In genomic region chr8:3645804-3646203, GRCm38 (mm10) we compare ENCODE assay signal across 8 mouse cellular contexts. TPM values are rescaled to one million over a fixed set of nuclear protein-coding genes. Genes with fewer than 3 reads are reported as not detected.
DNase-seq lines count a peak whose midpoint lies in the region; ATAC-seq and TF ChIP-seq lines count a peak whose summit lies in the region.

No protein-coding gene starts in this region.

- H3K4me1 ChIP-seq in limb, embryonic 14.5 days (ENCODE audit: control insufficient read depth, insufficient read depth, low read length) = no peaks in the 10 kb centered on the region
- H3K4me1 ChIP-seq in limb, embryonic 10.5 days = peaks cover 2% of the 10 kb centered on the region; the same call in 1 of the 2 replicates
- H3K4me1 ChIP-seq in embryonic facial prominence, embryonic 14.5 days (ENCODE audit: control insufficient read depth, insufficient read depth, low read length) = no peaks in the 10 kb centered on the region
- H3K4me1 ChIP-seq in liver, embryonic 13.5 days (replicated peaks) = peaks cover 11% of the 10 kb centered on the region
- peaks cover 2% of the 10 kb centered on the region; the same call in 1 of the 2 replicates for H3K4me1 ChIP-seq in small intestine, adult 2 months (ENCODE audit: control insufficient read depth, insufficient read depth, insufficient read length, low read length)
- no peaks in the 10 kb centered on the region for H3K4me1 ChIP-seq in forebrain, embryonic 12.5 days

- peak; percentile 33 for DNase-seq in limb, embryonic 14.5 days (ENCODE audit: low spot score)
- DNase-seq in limb, embryonic 10.5 days (ENCODE audit: low spot score) = no peak
- peak; percentile 42 for DNase-seq in T-cell, adult 2 months (ENCODE audit: low spot score)
- DNase-seq in embryonic facial prominence, embryonic 14.5 days (ENCODE audit: low spot score) = peak; percentile 47
- DNase-seq in liver, embryonic 13.5 days = peak; percentile 62
- no peak for DNase-seq in left cerebral cortex, adult 18-20 months (ENCODE audit: low spot score in 2 of 2)

- no peak overlapping the region for H3K4me3 ChIP-seq in limb, embryonic 14.5 days (replicated peaks; ENCODE audit: low read length)
- no peak overlapping the region for H3K4me3 ChIP-seq in limb, embryonic 10.5 days
- no peak overlapping the region for H3K4me3 ChIP-seq in embryonic facial prominence, embryonic 14.5 days (ENCODE audit: low read depth, low read length)
- no peak overlapping the region for H3K4me3 ChIP-seq in liver, embryonic 13.5 days (replicated peaks)
- H3K4me3 ChIP-seq in small intestine, adult 2 months (ENCODE audit: low read depth, low read length) = no peak overlapping the region
- H3K4me3 ChIP-seq in forebrain, embryonic 12.5 days (replicated peaks) = no peak overlapping the region

- no peak overlapping the region for H3K4me2 ChIP-seq in limb, embryonic 14.5 days (replicated peaks; ENCODE audit: low read depth, low read length, severe bottlenecking)
- H3K4me2 ChIP-seq in embryonic facial prominence, embryonic 14.5 days (ENCODE audit: low read depth, low read length) = no peak overlapping the region
- H3K4me2 ChIP-seq in liver, embryonic 13.5 days = no peak overlapping the region
- no peak overlapping the region for H3K4me2 ChIP-seq in forebrain, embryonic 12.5 days

- H3K36me3 ChIP-seq in limb, embryonic 14.5 days (ENCODE audit: control insufficient read depth, insufficient read depth, low read length) = no peaks in the 10 kb centered on the region
- no peaks in the 10 kb centered on the region for H3K36me3 ChIP-seq in limb, embryonic 10.5 days
- H3K36me3 ChIP-seq in embryonic facial prominence, embryonic 14.5 days (ENCODE audit: control insufficient read depth, insufficient read depth, low read length) = no peaks in the 10 kb centered on the region
- peaks cover 18% of the 10 kb centered on the region for H3K36me3 ChIP-seq in liver, embryonic 13.5 days
- peaks cover 21% of the 10 kb centered on the region for H3K36me3 ChIP-seq in small intestine, adult 2 months (ENCODE audit: control insufficient read depth, insufficient read depth, low read length)
- H3K36me3 ChIP-seq in forebrain, embryonic 12.5 days (replicated peaks) = no peaks in the 10 kb centered on the region

- no peaks in the 10 kb centered on the region for H3K9me3 ChIP-seq in limb, embryonic 14.5 days (ENCODE audit: control insufficient read depth, low read length)
- no peaks in the 10 kb centered on the region for H3K9me3 ChIP-seq in limb, embryonic 10.5 days (replicated peaks)
- no peaks in the 10 kb centered on the region for H3K9me3 ChIP-seq in embryonic facial prominence, embryonic 14.5 days (ENCODE audit: control insufficient read depth, low read length)
- no peaks in the 10 kb centered on the region for H3K9me3 ChIP-seq in liver, embryonic 13.5 days (replicated peaks)
- no peaks in the 10 kb centered on the region for H3K9me3 ChIP-seq in forebrain, embryonic 12.5 days

- no peak overlapping the region for H3K9ac ChIP-seq in limb, embryonic 14.5 days (ENCODE audit: low read depth, low read length, severe bottlenecking)
- no peak overlapping the region for H3K9ac ChIP-seq in embryonic facial prominence, embryonic 14.5 days (ENCODE audit: low read depth, low read length)
- no peak overlapping the region for H3K9ac ChIP-seq in liver, embryonic 13.5 days
- H3K9ac ChIP-seq in forebrain, embryonic 12.5 days = no peak overlapping the region

- WGBS in limb, embryonic 14.5 days = 23% methylated on average over 5 of the region's 5 CpGs
- 20% methylated on average over 5 of the region's 5 CpGs for WGBS in limb, embryonic 10.5 days
- WGBS in embryonic facial prominence, embryonic 14.5 days = 26% methylated on average over 5 of the region's 5 CpGs
- 9% methylated on average over 5 of the region's 5 CpGs for WGBS in liver, embryonic 13.5 days (ENCODE audit: insufficient replicate concordance)
- WGBS in small intestine, adult 2 months = 9% methylated on average over 5 of the region's 5 CpGs
- 31% methylated on average over 5 of the region's 5 CpGs for WGBS in forebrain, embryonic 12.5 days

- peak; percentile 36; the same call in 1 of the 2 replicates for TF ChIP-seq CTCF in small intestine, adult 2 months (IDR thresholded peaks at IDR 0.05; ENCODE audit: extremely low read depth, insufficient read length, insufficient replicate concordance, low read depth, low read length)

- no peak overlapping the region for H3K27ac ChIP-seq in limb, embryonic 14.5 days (replicated peaks; ENCODE audit: low read depth, low read length)
- no peak overlapping the region for H3K27ac ChIP-seq in limb, embryonic 10.5 days
- H3K27ac ChIP-seq in embryonic facial prominence, embryonic 14.5 days (replicated peaks; ENCODE audit: low read depth, low read length) = no peak overlapping the region
- H3K27ac ChIP-seq in liver, embryonic 13.5 days = no peak overlapping the region
- H3K27ac ChIP-seq in small intestine, adult 2 months (ENCODE audit: insufficient read depth, low read depth, low read length) = no peak overlapping the region
- no peak overlapping the region for H3K27ac ChIP-seq in forebrain, embryonic 12.5 days

- H3K27me3 ChIP-seq in limb, embryonic 14.5 days (ENCODE audit: control insufficient read depth, insufficient read depth, low read length) = no peaks in the 10 kb centered on the region
- no peaks in the 10 kb centered on the region for H3K27me3 ChIP-seq in limb, embryonic 10.5 days (ENCODE audit: low read depth, poor library complexity, severe bottlenecking)
- H3K27me3 ChIP-seq in embryonic facial prominence, embryonic 14.5 days (replicated peaks; ENCODE audit: control insufficient read depth, insufficient read depth, low read length) = no peaks in the 10 kb centered on the region
- no peaks in the 10 kb centered on the region for H3K27me3 ChIP-seq in liver, embryonic 13.5 days
- H3K27me3 ChIP-seq in small intestine, adult 2 months (ENCODE audit: control insufficient read depth, insufficient read depth, low read length) = no peaks in the 10 kb centered on the region
- H3K27me3 ChIP-seq in forebrain, embryonic 12.5 days = no peaks in the 10 kb centered on the region

- no peak for TF ChIP-seq POLR2A in limb, embryonic 14.5 days (IDR thresholded peaks at IDR 0.05; ENCODE audit: borderline replicate concordance, extremely low read depth, insufficient read depth, insufficient read length)
- no peak for TF ChIP-seq POLR2A in small intestine, adult 2 months (IDR thresholded peaks at IDR 0.05; ENCODE audit: low read depth, low read length)

- ATAC-seq in limb, embryonic 14.5 days (ENCODE audit: low FRiP score, low read depth) = no peak
- peak; percentile 33; the same call in 1 of the 2 replicates for ATAC-seq in embryonic facial prominence, embryonic 14.5 days (ENCODE audit: low read depth)
- ATAC-seq in liver, embryonic 13.5 days (ENCODE audit: low read depth) = peak; percentile 79
- ATAC-seq in forebrain, embryonic 12.5 days (ENCODE audit: low FRiP score) = no peak

RNA-seq across cellular contexts. Expression of gene Retn, which starts 9.8 kb away (rescaled TPM):
- 0.08 and 0.35 TPM in 2 replicates for polyA plus RNA-seq in limb, embryonic 14.5 days (2012; rRNA removed)
- not detected in 2 replicates for polyA plus RNA-seq in limb, embryonic 14.5 days (2014; fragmentation: Nextera tagmentation; extraction: Ambion mirVana)
- 0.15 and 0.16 TPM in 2 replicates for polyA plus RNA-seq in limb, embryonic 10.5 days (2016; fragmentation: Nextera tagmentation; extraction: Ambion mirVana)
- 1.3 TPM in 1 of 2 replicates, not detected in the other for polyA plus RNA-seq in embryonic facial prominence, embryonic 14.5 days (2014; fragmentation: Nextera tagmentation; extraction: Ambion mirVana)
- 0.18 TPM in 1 of 2 replicates, not detected in the other for polyA plus RNA-seq in liver, embryonic 13.5 days (2015; fragmentation: Nextera tagmentation; extraction: Ambion mirVana)
- polyA plus RNA-seq in small intestine, adult 2 months (2012; rRNA removed) = 0.23 and 0.38 TPM in 2 replicates
- total RNA-seq in left cerebral cortex, adult 18-20 months (2021) = under 1 TPM; 0.68 to 0.86 TPM
- polyA plus RNA-seq in forebrain, embryonic 12.5 days (2016; fragmentation: Nextera tagmentation; extraction: Ambion mirVana) = 0.32 and 0.46 TPM in 2 replicates

RNA-seq across cellular contexts. Expression of gene Stxbp2, which starts 15.0 kb away (rescaled TPM):
- polyA plus RNA-seq in limb, embryonic 14.5 days (2012; rRNA removed) = 61.6 and 88.2 TPM in 2 replicates
- 29.1 and 31.7 TPM in 2 replicates for polyA plus RNA-seq in limb, embryonic 14.5 days (2014; fragmentation: Nextera tagmentation; extraction: Ambion mirVana)
- polyA plus RNA-seq in limb, embryonic 10.5 days (2016; fragmentation: Nextera tagmentation; extraction: Ambion mirVana) = 28.6 and 29.8 TPM in 2 replicates
- polyA plus RNA-seq in embryonic facial prominence, embryonic 14.5 days (2014; fragmentation: Nextera tagmentation; extraction: Ambion mirVana) = 23.7 and 30.4 TPM in 2 replicates
- 45.6 and 52.2 TPM in 2 replicates for polyA plus RNA-seq in liver, embryonic 13.5 days (2015; fragmentation: Nextera tagmentation; extraction: Ambion mirVana)
- polyA plus RNA-seq in small intestine, adult 2 months (2012; rRNA removed) = 134 and 330 TPM in 2 replicates
- total RNA-seq in left cerebral cortex, adult 18-20 months (2021) = 10 to 100 TPM; 50.9 to 56.7 TPM
- 28.7 and 29.3 TPM in 2 replicates for polyA plus RNA-seq in forebrain, embryonic 12.5 days (2016; fragmentation: Nextera tagmentation; extraction: Ambion mirVana)

RNA-seq across cellular contexts. Expression of gene Mcemp1, which starts 19.8 kb away (rescaled TPM):
- polyA plus RNA-seq in limb, embryonic 14.5 days (2012; rRNA removed) = 0.14 and 0.34 TPM in 2 replicates
- polyA plus RNA-seq in limb, embryonic 14.5 days (2014; fragmentation: Nextera tagmentation; extraction: Ambion mirVana) = 0.26 and 0.29 TPM in 2 replicates
- polyA plus RNA-seq in limb, embryonic 10.5 days (2016; fragmentation: Nextera tagmentation; extraction: Ambion mirVana) = not detected in 2 replicates
- polyA plus RNA-seq in embryonic facial prominence, embryonic 14.5 days (2014; fragmentation: Nextera tagmentation; extraction: Ambion mirVana) = 0.45 and 0.78 TPM in 2 replicates
- polyA plus RNA-seq in liver, embryonic 13.5 days (2015; fragmentation: Nextera tagmentation; extraction: Ambion mirVana) = 1.4 and 1.6 TPM in 2 replicates
- 0.14 TPM in 1 of 2 replicates, not detected in the other for polyA plus RNA-seq in small intestine, adult 2 months (2012; rRNA removed)
- total RNA-seq in left cerebral cortex, adult 18-20 months (2021) = under 1 TPM; 0.23 to 0.30 TPM
- 0.13 TPM in 1 of 2 replicates, not detected in the other for polyA plus RNA-seq in forebrain, embryonic 12.5 days (2016; fragmentation: Nextera tagmentation; extraction: Ambion mirVana)

RNA-seq across cellular contexts. Expression of gene Pcp2, which starts 20.5 kb away (rescaled TPM):
- polyA plus RNA-seq in limb, embryonic 14.5 days (2012; rRNA removed) = not detected in 2 replicates
- 0.14 TPM in 1 of 2 replicates, not detected in the other for polyA plus RNA-seq in limb, embryonic 14.5 days (2014; fragmentation: Nextera tagmentation; extraction: Ambion mirVana)
- polyA plus RNA-seq in limb, embryonic 10.5 days (2016; fragmentation: Nextera tagmentation; extraction: Ambion mirVana) = 1.0 and 1.3 TPM in 2 replicates
- polyA plus RNA-seq in embryonic facial prominence, embryonic 14.5 days (2014; fragmentation: Nextera tagmentation; extraction: Ambion mirVana) = 0.17 and 0.31 TPM in 2 replicates
- polyA plus RNA-seq in liver, embryonic 13.5 days (2015; fragmentation: Nextera tagmentation; extraction: Ambion mirVana) = not detected in 2 replicates
- polyA plus RNA-seq in small intestine, adult 2 months (2012; rRNA removed) = not detected in 2 replicates
- not detected for total RNA-seq in left cerebral cortex, adult 18-20 months (2021)
- 0.43 TPM in 1 of 2 replicates, not detected in the other for polyA plus RNA-seq in forebrain, embryonic 12.5 days (2016; fragmentation: Nextera tagmentation; extraction: Ambion mirVana)

RNA-seq across cellular contexts. Expression of gene Pet100, which starts 24.5 kb away (rescaled TPM):
- 24.2 and 55.4 TPM in 2 replicates for polyA plus RNA-seq in limb, embryonic 14.5 days (2012; rRNA removed)
- polyA plus RNA-seq in limb, embryonic 14.5 days (2014; fragmentation: Nextera tagmentation; extraction: Ambion mirVana) = 94.5 and 98.3 TPM in 2 replicates
- polyA plus RNA-seq in limb, embryonic 10.5 days (2016; fragmentation: Nextera tagmentation; extraction: Ambion mirVana) = 92.1 and 92.9 TPM in 2 replicates
- polyA plus RNA-seq in embryonic facial prominence, embryonic 14.5 days (2014; fragmentation: Nextera tagmentation; extraction: Ambion mirVana) = 84.2 and 97.1 TPM in 2 replicates
- polyA plus RNA-seq in liver, embryonic 13.5 days (2015; fragmentation: Nextera tagmentation; extraction: Ambion mirVana) = 93.4 and 99.6 TPM in 2 replicates
- 1.8 and 2.5 TPM in 2 replicates for polyA plus RNA-seq in small intestine, adult 2 months (2012; rRNA removed)
- 10 to 100 TPM; 80.8 to 85.8 TPM for total RNA-seq in left cerebral cortex, adult 18-20 months (2021)
- 115 and 121 TPM in 2 replicates for polyA plus RNA-seq in forebrain, embryonic 12.5 days (2016; fragmentation: Nextera tagmentation; extraction: Ambion mirVana)

Comparison
In these comparisons a context has a peak if more than half of its experiments do, and no peak if none do; other contexts are left out.
1. DNase-seq: peak in limb, embryonic 14.5 days (single experiment), T-cell, adult 2 months (single experiment), embryonic facial prominence, embryonic 14.5 days (single experiment) and liver, embryonic 13.5 days (single experiment); none in limb, embryonic 10.5 days (single experiment) and left cerebral cortex, adult 18-20 months (0 of 2).
2. ATAC-seq: peak in embryonic facial prominence, embryonic 14.5 days (single experiment) and liver, embryonic 13.5 days (single experiment); none in limb, embryonic 14.5 days (single experiment) and forebrain, embryonic 12.5 days (single experiment).